Mouse (Mus musculus): Measurements from ENCODE around the gene Pitpnm1. TPM values are rescaled to one million over a fixed set of nuclear protein-coding genes. Genes with fewer than 3 reads are reported as not detected.

The Pitpnm1 gene
- polyA plus RNA-seq, 1 experiment: 357 TPM

- no peak overlapping the region for H3K4me3 ChIP-seq (ENCODE audit: control insufficient read depth, insufficient read depth, low read length)
- H3K4me1 ChIP-seq (replicated peaks; ENCODE audit: control insufficient read depth, insufficient read depth, low read length): no peaks in the 10 kb centered on the region
- H3K36me3 ChIP-seq (ENCODE audit: control insufficient read depth, insufficient read depth, low read length): no peaks in the 10 kb centered on the region
- H3K27me3 ChIP-seq (ENCODE audit: control insufficient read depth, insufficient read depth, low read length): no peaks in the 10 kb centered on the region
- TF ChIP-seq POLR2A (IDR thresholded peaks at IDR 0.05; ENCODE audit: control insufficient read depth, extremely low read depth, insufficient read depth, low read length, poor library complexity) (no peak), CTCF (IDR thresholded peaks at IDR 0.05; ENCODE audit: borderline replicate concordance, control insufficient read depth, extremely low read depth, insufficient read depth, low read length, poor library complexity) (no peak)
- 97% methylated on average over 6 of the region's 6 CpGs for WGBS
- H3K27ac ChIP-seq (ENCODE audit: control insufficient read depth, insufficient read depth, low read length): no peak overlapping the region
- DNase-seq: no peak
Observed at GRCm38 (mm10) chr19:4072706-4073424, 26.9 kb upstream of the Pitpnm1 start.

- H3K27me3 ChIP-seq (ENCODE audit: control insufficient read depth, insufficient read depth, low read length): no peaks in the 10 kb centered on the region
- DNase-seq: no peak
- H3K4me3 ChIP-seq (ENCODE audit: control insufficient read depth, insufficient read depth, low read length): no peak overlapping the region
- no peaks in the 10 kb centered on the region for H3K36me3 ChIP-seq (ENCODE audit: control insufficient read depth, insufficient read depth, low read length)
- no peaks in the 10 kb centered on the region for H3K4me1 ChIP-seq (replicated peaks; ENCODE audit: control insufficient read depth, insufficient read depth, low read length)
- no peak overlapping the region for H3K27ac ChIP-seq (ENCODE audit: control insufficient read depth, insufficient read depth, low read length)
- 100% methylated on average over 1 of the region's 1 CpGs for WGBS
- no peak for TF ChIP-seq CTCF (IDR thresholded peaks at IDR 0.05; ENCODE audit: borderline replicate concordance, control insufficient read depth, extremely low read depth, insufficient read depth, low read length, poor library complexity)
- TF ChIP-seq POLR2A (IDR thresholded peaks at IDR 0.05; ENCODE audit: control insufficient read depth, extremely low read depth, insufficient read depth, low read length, poor library complexity): no peak
Observed at GRCm38 (mm10) chr19:4075531-4075930, 24.3 kb upstream of the Pitpnm1 start.

- Histone ChIP-seq H3K27me3 (ENCODE audit: control insufficient read depth, insufficient read depth, low read length) (no peaks in the 10 kb centered on the region), H3K36me3 (ENCODE audit: control insufficient read depth, insufficient read depth, low read length) (no peaks in the 10 kb centered on the region), H3K4me3 (ENCODE audit: control insufficient read depth, insufficient read depth, low read length) (no peak overlapping the region), H3K4me1 (replicated peaks; ENCODE audit: control insufficient read depth, insufficient read depth, low read length) (no peaks in the 10 kb centered on the region), H3K27ac (ENCODE audit: control insufficient read depth, insufficient read depth, low read length) (no peak overlapping the region)
- TF ChIP-seq POLR2A (IDR thresholded peaks at IDR 0.05; ENCODE audit: control insufficient read depth, extremely low read depth, insufficient read depth, low read length, poor library complexity) (no peak), CTCF (IDR thresholded peaks at IDR 0.05; ENCODE audit: borderline replicate concordance, control insufficient read depth, extremely low read depth, insufficient read depth, low read length, poor library complexity) (no peak)
- WGBS: 91% methylated on average over 1 of the region's 1 CpGs
- no peak for DNase-seq
Observed at GRCm38 (mm10) chr19:4079594-4079993, 20.2 kb upstream of the Pitpnm1 start.

- Histone ChIP-seq H3K4me3 (ENCODE audit: control insufficient read depth, insufficient read depth, low read length) (no peak overlapping the region), H3K27me3 (ENCODE audit: control insufficient read depth, insufficient read depth, low read length) (no peaks in the 10 kb centered on the region), H3K36me3 (ENCODE audit: control insufficient read depth, insufficient read depth, low read length) (no peaks in the 10 kb centered on the region), H3K27ac (ENCODE audit: control insufficient read depth, insufficient read depth, low read length) (no peak overlapping the region), H3K4me1 (replicated peaks; ENCODE audit: control insufficient read depth, insufficient read depth, low read length) (no peaks in the 10 kb centered on the region)
- 50% methylated on average over 8 of the region's 8 CpGs for WGBS
- TF ChIP-seq CTCF (IDR thresholded peaks at IDR 0.05; ENCODE audit: borderline replicate concordance, control insufficient read depth, extremely low read depth, insufficient read depth, low read length, poor library complexity): peak; percentile 13; the same call in 1 of the 2 replicates
- TF ChIP-seq POLR2A (IDR thresholded peaks at IDR 0.05; ENCODE audit: control insufficient read depth, extremely low read depth, insufficient read depth, low read length, poor library complexity): no peak
- no peak for DNase-seq
Observed at GRCm38 (mm10) chr19:4080511-4081009, 19.2 kb upstream of the Pitpnm1 start.

- 86% methylated on average over 3 of the region's 3 CpGs for WGBS
- TF ChIP-seq POLR2A (IDR thresholded peaks at IDR 0.05; ENCODE audit: control insufficient read depth, extremely low read depth, insufficient read depth, low read length, poor library complexity): no peak
- no peak for TF ChIP-seq CTCF (IDR thresholded peaks at IDR 0.05; ENCODE audit: borderline replicate concordance, control insufficient read depth, extremely low read depth, insufficient read depth, low read length, poor library complexity)
- no peak for DNase-seq
Observed at GRCm38 (mm10) chr19:4081394-4081793, 18.4 kb upstream of the Pitpnm1 start, which contains the start of gene Cabp2. Cabp2 (plus strand) TSS chr19:4081578.

GRCm38 (mm10) chr19:4082219-4082965 is 17.4 kb upstream of the Pitpnm1 start:
- no peaks in the 10 kb centered on the region for H3K27me3 ChIP-seq (ENCODE audit: control insufficient read depth, insufficient read depth, low read length)
- no peaks in the 10 kb centered on the region for H3K4me1 ChIP-seq (replicated peaks; ENCODE audit: control insufficient read depth, insufficient read depth, low read length)
- 85% methylated on average over 11 of the region's 11 CpGs for WGBS
- no peak for TF ChIP-seq CTCF (IDR thresholded peaks at IDR 0.05; ENCODE audit: borderline replicate concordance, control insufficient read depth, extremely low read depth, insufficient read depth, low read length, poor library complexity)
- TF ChIP-seq POLR2A (IDR thresholded peaks at IDR 0.05; ENCODE audit: control insufficient read depth, extremely low read depth, insufficient read depth, low read length, poor library complexity): no peak
- H3K4me3 ChIP-seq (ENCODE audit: control insufficient read depth, insufficient read depth, low read length): no peak overlapping the region
- no peaks in the 10 kb centered on the region for H3K36me3 ChIP-seq (ENCODE audit: control insufficient read depth, insufficient read depth, low read length)
- no peak for DNase-seq
- H3K27ac ChIP-seq (ENCODE audit: control insufficient read depth, insufficient read depth, low read length): no peak overlapping the region

More at GRCm38 (mm10) chr19:4081394-4081793, 18.4 kb upstream of the Pitpnm1 start, which contains the start of gene Cabp2:
- H3K4me3 ChIP-seq (ENCODE audit: control insufficient read depth, insufficient read depth, low read length): no peak within 1 kb of the TSS
- H3K27ac ChIP-seq (ENCODE audit: control insufficient read depth, insufficient read depth, low read length): no peak within 1 kb of the TSS
- no peaks in the 10 kb centered on the region for H3K27me3 ChIP-seq (ENCODE audit: control insufficient read depth, insufficient read depth, low read length)
- no peaks in the 10 kb centered on the region for H3K4me1 ChIP-seq (replicated peaks; ENCODE audit: control insufficient read depth, insufficient read depth, low read length)
- no peaks in the 10 kb centered on the region for H3K36me3 ChIP-seq (ENCODE audit: control insufficient read depth, insufficient read depth, low read length)
